Mouse (Mus musculus): Measurements from ENCODE around the gene Gm17334.

Gene Gm17334

GRCm38 (mm10) chr11:53797386-53797920, 24.5 kb upstream of the Gm17334 start:
- DNase-seq (ENCODE audit: extremely low spot score, low read depth, low spot score): no peak

DNA sequence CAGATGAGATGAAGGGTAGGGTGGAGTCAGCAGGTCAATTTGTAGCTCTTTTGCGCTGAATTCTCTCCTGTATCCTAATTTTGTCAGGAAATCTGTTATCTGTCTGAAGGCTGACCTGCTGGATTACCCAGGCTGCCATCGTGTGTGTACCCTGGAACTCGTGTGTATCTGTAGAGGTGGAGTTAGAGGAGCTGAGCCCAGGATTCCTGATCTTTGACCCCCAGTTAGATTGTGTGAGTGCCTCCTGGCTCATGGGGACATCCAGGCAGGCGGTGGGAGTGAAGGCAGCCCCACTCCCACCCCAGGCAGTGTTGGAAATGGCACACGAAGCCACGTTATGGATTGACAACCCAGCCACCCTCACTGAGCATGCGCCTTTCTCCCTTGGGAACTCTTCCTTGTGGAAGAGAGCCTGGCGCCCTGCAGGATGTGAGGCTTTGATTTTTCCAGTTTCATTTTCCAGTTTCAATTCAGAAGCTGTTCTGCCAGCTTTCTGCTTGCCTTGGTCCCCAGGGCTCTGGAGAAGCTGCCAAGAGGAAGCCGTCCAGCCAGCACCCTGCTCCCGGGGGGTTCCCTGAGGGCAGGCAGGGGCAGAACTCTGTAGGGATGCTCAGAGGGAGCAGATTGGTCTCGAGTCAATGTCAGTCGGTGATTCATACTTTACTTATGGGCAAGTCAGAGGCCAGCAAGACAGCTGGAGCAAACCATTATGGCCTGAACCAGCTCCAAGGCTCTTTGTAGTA, 23.6 kb upstream of the Gm17334 start:
- DNase-seq (ENCODE audit: extremely low spot score, low read depth, low spot score): no peak

DNA sequence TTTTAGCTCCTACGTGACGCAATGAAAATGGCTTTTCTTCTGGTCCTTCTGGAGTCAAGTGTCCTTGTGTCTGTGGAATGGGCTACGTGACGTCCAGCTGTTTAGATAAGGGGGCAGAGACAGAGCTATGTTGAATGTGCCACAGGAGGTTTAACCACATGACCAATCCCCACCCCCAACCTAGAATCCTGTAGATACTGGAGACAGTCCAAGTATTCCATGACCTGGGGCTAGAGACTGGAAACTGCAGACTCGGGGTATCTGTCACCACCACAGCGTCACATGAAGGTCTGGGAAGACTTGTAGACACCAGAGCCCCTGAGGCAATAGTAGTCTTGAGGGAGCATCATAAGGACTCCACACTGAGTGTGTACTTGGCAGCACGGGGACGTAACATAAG, 22.8 kb upstream of the Gm17334 start:
- DNase-seq (ENCODE audit: extremely low spot score, low read depth, low spot score): no peak

DNA sequence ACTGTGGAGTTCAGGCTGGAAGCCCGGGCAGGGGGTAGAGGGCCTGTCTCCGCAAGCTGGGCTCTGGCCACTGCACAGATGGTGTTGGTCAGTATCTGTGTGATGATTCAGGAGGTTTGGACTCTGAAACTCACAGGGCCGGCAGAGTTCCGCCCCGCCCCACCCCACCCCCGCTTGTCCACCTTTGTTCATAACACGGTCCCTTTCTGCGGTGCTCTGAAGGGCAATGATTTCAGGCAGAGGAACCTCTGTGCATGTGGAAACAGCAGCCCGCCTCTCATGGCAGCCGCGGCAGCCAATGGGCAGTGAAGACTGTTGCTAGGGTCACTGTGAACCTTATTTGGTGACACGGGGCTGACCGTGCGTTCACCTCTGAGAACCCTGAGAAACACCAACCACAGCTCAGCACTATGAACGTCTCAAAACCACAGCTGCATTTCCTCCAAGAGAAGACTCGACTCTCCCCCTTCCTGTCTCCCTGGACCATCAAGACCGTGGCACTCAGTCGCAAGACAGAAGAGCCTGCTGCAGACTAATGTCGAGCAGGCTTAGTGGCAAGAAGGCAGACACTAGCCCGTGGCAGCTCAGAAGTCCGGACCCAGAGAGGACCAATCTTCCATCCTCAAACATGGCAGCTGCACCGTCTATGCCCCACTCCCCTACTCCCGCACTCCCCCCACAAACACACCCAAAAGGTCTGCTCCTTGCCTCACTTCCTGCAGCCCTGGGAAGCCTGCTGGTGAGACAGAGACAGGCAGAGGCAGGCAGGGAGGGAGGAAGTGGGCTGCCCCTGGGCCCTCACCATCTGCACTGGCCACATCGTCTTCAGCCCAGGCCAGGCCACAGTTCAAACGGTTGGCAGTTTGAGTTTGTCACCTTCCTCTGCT, 21.9 kb upstream of the Gm17334 start:
- DNase-seq (ENCODE audit: extremely low spot score, low read depth, low spot score): no peak

DNA sequence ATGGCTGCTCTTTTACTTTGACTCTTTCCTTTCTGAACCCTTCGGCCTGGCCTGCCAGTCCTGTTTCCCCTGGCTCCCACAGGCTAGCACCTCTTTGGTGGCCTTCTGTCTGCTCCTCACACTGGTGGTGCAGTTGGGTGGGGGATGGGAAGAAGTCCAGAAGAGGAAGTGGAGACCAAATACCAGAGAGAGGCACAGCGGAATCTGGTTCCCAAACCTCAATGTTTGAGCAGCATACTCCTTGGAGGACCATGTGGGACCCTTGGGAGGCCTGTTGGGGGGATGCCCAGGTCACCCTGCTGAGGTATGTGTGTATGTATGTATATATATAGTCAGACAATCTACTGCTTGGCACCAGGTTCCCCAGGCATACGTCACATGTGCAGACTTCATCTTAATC, 21.0 kb upstream of the Gm17334 start:
- DNase-seq (ENCODE audit: extremely low spot score, low read depth, low spot score): no peak

DNA sequence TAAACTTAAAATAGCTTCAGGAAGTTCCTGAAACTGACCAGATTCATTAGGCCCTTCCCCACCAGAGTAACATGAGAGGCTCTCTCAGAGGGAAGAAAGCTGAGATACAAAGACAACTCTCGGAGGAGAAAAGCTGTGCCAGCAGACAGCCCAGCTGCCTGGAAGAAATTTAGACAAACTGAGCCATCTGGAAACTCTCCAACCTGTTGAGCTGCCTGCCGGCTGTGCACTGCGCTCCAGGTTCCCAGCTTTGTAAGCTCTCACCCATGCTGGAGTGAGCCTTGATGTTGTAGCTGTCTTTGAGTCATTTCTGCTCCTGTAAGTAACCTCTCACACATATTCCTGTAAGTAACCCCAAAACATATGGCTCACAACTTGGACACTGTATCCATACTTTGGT, 20.0 kb upstream of the Gm17334 start:
- no peak for DNase-seq (ENCODE audit: extremely low spot score, low read depth, low spot score)

DNA sequence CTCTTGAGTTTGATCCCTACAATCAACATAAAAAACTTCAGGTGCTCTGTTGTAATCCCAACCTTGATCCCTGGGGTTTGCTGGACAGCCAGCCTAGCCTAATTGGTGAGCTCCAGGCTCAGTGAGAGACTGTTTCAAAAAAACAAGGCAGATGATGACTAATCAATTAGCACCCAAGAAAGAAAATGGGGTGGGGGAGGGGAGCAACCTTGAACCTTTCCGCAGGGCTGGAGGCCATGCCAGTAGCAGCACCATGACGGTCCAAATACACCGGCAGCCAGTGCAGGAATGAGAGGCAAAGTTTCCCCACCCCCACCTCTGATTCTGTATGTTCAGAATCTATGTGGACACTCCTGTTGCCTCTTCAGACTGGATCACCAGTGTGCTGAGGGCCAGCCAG, 16.3 kb upstream of the Gm17334 start:
- DNase-seq (ENCODE audit: extremely low spot score, low read depth, low spot score): no peak

DNA sequence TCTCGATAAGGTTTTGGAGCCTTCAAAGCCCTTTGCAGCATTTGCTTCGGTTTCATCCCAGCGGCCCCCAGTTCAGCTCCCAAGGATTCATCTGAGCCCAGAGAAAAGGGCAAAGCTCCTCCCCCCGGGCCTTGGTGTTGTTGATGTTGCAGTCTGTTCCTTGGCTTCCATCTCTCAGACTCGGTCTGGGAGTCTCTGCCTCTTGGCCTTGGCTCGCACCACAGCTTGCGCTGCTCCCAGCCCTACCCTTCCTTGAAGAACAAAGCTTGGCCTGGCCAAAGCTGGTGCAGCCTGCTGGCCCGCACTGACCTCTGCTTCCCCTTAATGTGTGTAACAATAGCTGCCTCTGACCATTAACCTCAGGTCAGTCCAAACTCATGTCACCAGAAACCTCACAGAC, 15.2 kb upstream of the Gm17334 start:
- DNase-seq (ENCODE audit: extremely low spot score, low read depth, low spot score): no peak

GRCm38 (mm10) chr11:53786058-53787031, 13.4 kb upstream of the Gm17334 start:
- no peak for DNase-seq (ENCODE audit: extremely low spot score, low read depth, low spot score)

DNA sequence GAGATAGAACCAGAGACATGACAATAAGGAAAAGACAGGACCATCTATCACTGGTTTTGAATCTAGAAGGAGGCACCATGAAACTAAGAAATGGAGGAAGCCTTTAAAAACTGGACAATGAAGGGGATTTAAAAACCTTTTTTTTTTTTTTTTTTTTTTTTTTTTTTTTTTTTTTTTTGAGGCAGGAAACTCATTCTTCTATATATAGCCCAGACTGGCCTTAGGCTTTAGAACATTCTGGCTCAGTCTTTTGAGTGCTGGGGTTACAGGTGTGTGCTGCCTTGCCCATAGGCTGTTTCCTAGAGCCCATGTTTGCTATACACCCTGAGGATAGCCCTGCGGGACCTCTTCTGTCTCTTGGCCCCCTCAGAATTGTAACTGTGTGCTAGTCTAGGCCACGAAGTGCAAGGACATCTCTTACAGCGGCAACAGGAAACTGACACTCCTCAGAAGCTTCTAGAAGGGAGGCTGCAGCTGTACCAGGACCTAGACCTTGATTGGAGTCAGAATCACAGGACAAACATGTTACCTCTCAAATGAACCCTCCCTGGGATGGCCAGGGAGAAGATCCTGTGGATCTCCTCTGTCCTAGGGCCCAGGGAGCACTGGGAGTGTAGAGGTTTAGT, 12.4 kb upstream of the Gm17334 start:
- DNase-seq (ENCODE audit: extremely low spot score, low read depth, low spot score): no peak

GRCm38 (mm10) chr11:53783288-53783687, 10.3 kb upstream of the Gm17334 start:
- no peak for DNase-seq (ENCODE audit: extremely low spot score, low read depth, low spot score)

GRCm38 (mm10) chr11:53781964-53782363, 9.0 kb upstream of the Gm17334 start:
- DNase-seq (ENCODE audit: extremely low spot score, low read depth, low spot score): no peak

GRCm38 (mm10) chr11:53781201-53781775, 8.3 kb upstream of the Gm17334 start:
- no peak for DNase-seq (ENCODE audit: extremely low spot score, low read depth, low spot score)

DNA sequence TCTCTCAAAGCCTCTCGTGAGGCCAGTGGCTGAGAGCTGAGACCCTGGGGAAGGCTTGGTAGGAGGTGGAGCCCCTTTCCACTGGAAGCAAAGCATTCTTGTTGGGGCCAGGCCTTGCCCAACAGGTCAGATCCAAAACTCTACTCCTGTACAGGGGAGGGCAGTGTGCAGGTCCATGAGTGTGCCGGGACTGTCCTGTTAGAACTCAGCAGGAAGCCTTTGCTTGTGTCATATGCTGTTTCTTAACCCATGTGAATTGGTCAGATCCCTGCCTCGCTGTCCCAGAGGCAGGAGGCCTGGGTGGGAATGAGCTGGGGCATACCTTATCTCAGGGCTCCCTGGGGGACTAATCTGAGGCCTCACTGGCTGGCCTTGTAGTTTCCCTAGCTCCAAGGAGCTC, 7.3 kb upstream of the Gm17334 start:
- no peak for DNase-seq (ENCODE audit: extremely low spot score, low read depth, low spot score)

DNA sequence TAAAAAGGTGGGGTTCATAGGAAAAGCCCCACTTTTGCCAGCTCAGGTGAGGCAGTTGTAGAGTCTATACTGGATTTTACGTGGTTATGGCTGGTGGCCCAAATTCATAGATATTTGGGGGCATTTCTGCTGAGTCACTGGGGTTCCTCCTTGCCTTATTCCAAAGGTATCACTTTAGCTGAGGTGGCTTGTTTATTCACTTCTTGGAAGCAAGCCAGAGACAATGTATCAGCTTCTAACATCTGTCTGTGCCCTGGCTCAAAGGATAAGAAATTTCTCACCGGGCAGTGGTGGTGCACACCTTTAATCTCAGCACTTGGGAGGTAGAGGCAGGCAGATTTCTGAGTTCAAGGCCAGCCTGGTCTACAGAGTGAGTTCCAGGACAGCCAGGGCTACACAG, 6.8 kb upstream of the Gm17334 start:
- DNase-seq (ENCODE audit: extremely low spot score, low read depth, low spot score): no peak

DNA sequence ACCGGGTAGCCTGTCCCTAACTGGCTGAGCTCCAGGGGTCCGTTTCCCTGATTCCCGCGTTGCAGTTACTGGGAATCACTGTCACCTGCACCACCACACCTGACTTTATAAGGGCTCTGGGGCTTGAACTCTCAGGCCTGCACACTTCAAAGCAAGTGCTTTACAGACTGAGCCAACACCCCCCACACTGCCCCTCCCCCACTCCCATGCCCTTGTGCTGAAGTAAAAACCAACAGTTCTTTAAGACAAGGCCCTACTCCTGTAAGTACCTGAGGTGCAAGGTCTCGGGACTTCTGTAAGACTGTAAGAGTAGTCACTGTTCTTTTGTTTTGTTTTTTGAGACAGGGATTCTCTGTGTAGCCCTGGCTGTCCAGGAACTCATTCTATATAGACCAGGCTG, 5.5 kb upstream of the Gm17334 start:
- no peak for DNase-seq (ENCODE audit: extremely low spot score, low read depth, low spot score)

DNA sequence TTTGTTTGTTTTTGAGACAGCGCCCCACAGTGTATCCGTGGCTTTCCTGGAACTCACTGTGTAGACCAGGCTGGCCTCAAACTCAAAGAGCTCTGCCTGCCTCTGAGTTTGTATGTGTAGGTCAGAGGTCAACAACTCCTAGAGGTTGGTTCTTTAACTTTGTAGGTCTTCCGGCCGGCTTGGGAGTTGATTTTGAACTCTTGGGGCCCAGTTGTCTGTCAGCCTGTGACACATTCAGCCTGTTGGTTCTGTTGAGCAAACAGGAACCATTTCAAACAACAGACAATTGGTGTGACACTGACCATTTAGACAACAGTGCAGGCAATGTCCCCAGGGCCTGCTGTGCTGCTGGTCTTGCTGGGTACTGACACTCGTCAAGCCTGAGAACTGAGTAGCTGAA, 4.7 kb upstream of the Gm17334 start:
- DNase-seq (ENCODE audit: extremely low spot score, low read depth, low spot score): no peak

- no peak for DNase-seq (ENCODE audit: extremely low spot score, low read depth, low spot score)
Measured at GRCm38 (mm10) chr11:53774659-53775255, 1.8 kb upstream of the Gm17334 start.

GRCm38 (mm10) chr11:53773641-53774360, 814 bp upstream of the Gm17334 start:
- no peak for DNase-seq (ENCODE audit: extremely low spot score, low read depth, low spot score)

All from hindlimb bud, embryonic 11.5 days (tissue).